Comparison of ENCODE assay signal across 1 mouse cellular context in the genomic region with DNA sequence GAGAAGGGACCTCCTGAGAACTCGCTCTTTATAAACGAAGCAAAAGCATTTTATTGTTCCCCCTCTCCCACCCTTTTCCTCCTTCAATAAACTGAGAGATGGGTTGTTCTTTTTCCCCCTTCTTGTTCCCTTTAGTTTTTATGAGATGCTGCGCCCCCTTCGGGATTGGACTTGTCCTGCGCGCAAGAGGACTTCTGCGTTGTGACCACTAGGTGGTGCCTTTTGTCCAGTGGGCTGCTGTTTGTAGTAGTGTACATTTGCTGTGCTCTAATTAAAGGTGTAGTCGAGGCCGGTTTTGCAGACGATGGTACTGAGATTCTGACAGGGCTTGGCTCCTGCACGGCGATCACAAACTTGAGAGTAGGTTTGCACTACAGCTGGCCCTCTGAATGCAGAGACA.
TF ChIP-seq lines count a peak whose summit lies in the region.

No protein-coding gene starts in this region.

TF ChIP-seq in MEL, 35 proteins besides CTCF, POLR2A, EP300 and RAD21 (continued from another document):
- no peak for TF ChIP-seq ETS1 (IDR thresholded peaks at IDR 0.05; ENCODE audit: low read depth, low read length)
- peak; percentile 34 for TF ChIP-seq ZC3H11A (IDR thresholded peaks at IDR 0.05; ENCODE audit: low read depth, low read length)
- no peak for TF ChIP-seq BHLHE40 (IDR thresholded peaks at IDR 0.05; ENCODE audit: borderline replicate concordance, low read depth, low read length)
- TF ChIP-seq CHD1 (IDR thresholded peaks at IDR 0.05; ENCODE audit: low read depth, low read length) = no peak
